Mouse (Mus musculus) small intestine, adult 2 months (tissue): ENCODE data around the gene Cbln3.

Experiments used
- CTCF ChIP-seq: fragments of 200-500 bp; IDR thresholded peaks from 2 replicates; pipeline ENCODE4 v1.5.1; 2012; ENCODE audit warnings: low read depth, mild to moderate bottlenecking, control low read depth, inconsistent platforms, low read length, moderate library complexity, mixed read lengths; ENCODE audit not compliant: insufficient replicate concordance, insufficient read length; ENCODE audit errors: extremely low read depth
- POLR2A ChIP-seq: fragments of 200-500 bp; IDR thresholded peaks from 2 replicates; pipeline ENCODE4 v1.6.1; 2012; ENCODE audit warnings: low read depth, mild to moderate bottlenecking, control low read depth, inconsistent platforms, low read length, moderate library complexity

GRCm38 (mm10) chr14:55850885-55851284 lies 33.3 kb downstream of the Cbln3 start:
- TF ChIP-seq CTCF (no peak), POLR2A (no peak)
